Mouse (Mus musculus) embryonic facial prominence, embryonic 10.5 days (tissue): ENCODE data around the gene Cacna2d1. TPM values are rescaled to one million over a fixed set of nuclear protein-coding genes. Genes with fewer than 3 reads are reported as not detected.

Source experiments
- DNase-seq: peaks from one replicate; pipeline ENCODE4 v3.0.0-alpha.2; 2017; ENCODE audit warnings: low spot score
- H3K27ac ChIP-seq: fragments of 300-500 bp; sonication (generic); replicated peaks from 2 replicates; pipeline ENCODE4 v1.5.1; 2016; ENCODE audit warnings: mild to moderate bottlenecking
- H3K27me3 ChIP-seq: fragments of 300-500 bp; sonication (generic); replicated peaks from 2 replicates; pipeline ENCODE4 v1.6.1; 2016; ENCODE audit warnings: low read depth, mild to moderate bottlenecking; ENCODE audit not compliant: poor library complexity, severe bottlenecking
- H3K36me3 ChIP-seq: fragments of 300-500 bp; sonication (generic); replicated peaks from 2 replicates; pipeline ENCODE4 v1.6.1; 2016; ENCODE audit warnings: mild to moderate bottlenecking, moderate library complexity
- H3K4me1 ChIP-seq: fragments of 300-500 bp; sonication (generic); 2 replicates; pipeline ENCODE4 v1.6.1; 2016
- H3K4me3 ChIP-seq: fragments of 300-500 bp; sonication (generic); 2 replicates; pipeline ENCODE4 v1.5.1; 2016; ENCODE audit warnings: mild to moderate bottlenecking, moderate library complexity
- H3K9me3 ChIP-seq: fragments of 300-500 bp; sonication (generic); 2 replicates; pipeline ENCODE4 v1.6.1; 2016; ENCODE audit warnings: mild to moderate bottlenecking
- WGBS: fragments of 180-500 bp; shearing (Covaris S2); methylation state at CpG from one replicate; pipeline ENCODE4 v1.1.7; 2016; 5-methylcytosine and 5-hydroxymethylcytosine counted together
- polyA plus RNA-seq: library from polyadenylated mRNA; unstranded; fragments of >200 nt; fragmentation: Nextera tagmentation; extraction: Ambion mirVana; gene quantifications from 2 replicates; pipeline ENCODE4 v1.2.1, GENCODE M21; 2016

Cacna2d1 gene
- polyA plus RNA-seq, 1 experiment from 2014 or later: 8.2 TPM

DNA sequence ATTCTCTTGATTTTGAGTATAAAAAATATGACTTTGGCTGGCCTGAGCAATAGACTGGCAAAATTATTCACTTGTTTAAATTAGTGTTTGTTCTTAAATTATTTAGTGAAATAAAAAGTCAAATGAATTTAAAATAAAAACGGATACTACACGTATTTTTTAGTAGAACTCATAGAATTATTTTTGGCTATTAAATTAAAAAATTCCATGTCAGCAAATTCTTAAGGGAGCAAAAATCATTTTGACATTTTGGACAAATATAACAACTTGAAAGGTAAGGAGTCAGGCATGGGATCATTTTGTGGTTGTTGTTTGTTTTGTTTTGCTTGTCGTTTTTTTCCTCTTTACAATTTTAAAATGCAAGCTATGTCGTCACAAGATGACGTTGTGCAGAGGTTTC is 346.7 kb downstream of the Cacna2d1 start:
- WGBS: 86% methylated on average over 5 of the region's 5 CpGs
- Histone ChIP-seq H3K27ac (no peak overlapping the region), H3K36me3 (no peaks in the 10 kb centered on the region), H3K9me3 (0 out of 2 replicates have a peak, but pooled peaks cover 3% of the 10 kb centered on the region), H3K4me3 (no peak overlapping the region), H3K27me3 (no peaks in the 10 kb centered on the region), H3K4me1 (no peaks in the 10 kb centered on the region)
- no peak for DNase-seq

DNA sequence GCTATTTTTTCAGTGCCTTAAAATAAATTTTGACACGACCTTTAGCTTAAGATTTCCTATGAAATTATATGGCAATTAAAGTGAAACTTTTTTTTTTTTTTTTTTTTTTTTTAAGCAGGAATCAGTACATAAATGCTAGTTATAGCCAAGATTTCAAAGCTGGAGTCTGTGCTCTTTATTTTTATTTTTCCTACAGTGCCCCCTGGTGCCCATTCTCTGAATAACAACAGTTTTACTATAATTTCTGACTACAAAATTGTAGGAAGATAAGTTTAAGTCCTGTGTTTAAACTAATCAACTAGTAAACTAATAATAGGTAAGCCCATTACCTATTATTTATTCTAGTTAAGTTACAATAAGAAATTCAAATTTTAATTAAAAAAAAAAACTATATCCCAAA is 358.7 kb downstream of the Cacna2d1 start:
- WGBS: 15% methylated on average over 1 of the region's 1 CpGs
- no peak for DNase-seq
- no peaks in the 10 kb centered on the region for H3K36me3 ChIP-seq
- no peaks in the 10 kb centered on the region for H3K27me3 ChIP-seq
- H3K4me3 ChIP-seq: no peak overlapping the region
- no peak overlapping the region for H3K27ac ChIP-seq
- no peaks in the 10 kb centered on the region for H3K9me3 ChIP-seq
- H3K4me1 ChIP-seq: no peaks in the 10 kb centered on the region

DNA sequence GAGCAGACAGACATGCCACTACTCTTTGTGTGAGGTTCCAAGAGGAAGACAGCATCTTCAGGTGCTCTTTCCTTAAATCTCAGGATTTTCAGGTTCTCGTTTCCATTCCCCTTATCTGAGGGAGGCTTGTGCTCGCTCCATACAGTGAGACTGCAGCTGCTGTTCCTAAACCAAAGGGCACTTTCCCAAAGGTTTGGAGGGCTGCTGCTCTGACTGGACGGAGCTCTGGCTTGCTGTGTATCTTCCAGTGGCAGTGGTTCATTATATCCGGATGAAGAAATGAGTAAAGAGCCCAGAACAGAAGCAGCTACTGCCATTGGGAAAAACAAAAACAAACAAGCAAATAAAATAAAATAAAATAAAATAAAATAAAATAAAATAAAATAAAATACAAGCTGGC is 359.3 kb downstream of the Cacna2d1 start:
- Histone ChIP-seq H3K27ac (no peak overlapping the region), H3K4me1 (no peaks in the 10 kb centered on the region), H3K36me3 (no peaks in the 10 kb centered on the region), H3K27me3 (no peaks in the 10 kb centered on the region), H3K4me3 (no peak overlapping the region), H3K9me3 (no peaks in the 10 kb centered on the region)
- 64% methylated on average over 4 of the region's 4 CpGs for WGBS
- DNase-seq: no peak

DNA sequence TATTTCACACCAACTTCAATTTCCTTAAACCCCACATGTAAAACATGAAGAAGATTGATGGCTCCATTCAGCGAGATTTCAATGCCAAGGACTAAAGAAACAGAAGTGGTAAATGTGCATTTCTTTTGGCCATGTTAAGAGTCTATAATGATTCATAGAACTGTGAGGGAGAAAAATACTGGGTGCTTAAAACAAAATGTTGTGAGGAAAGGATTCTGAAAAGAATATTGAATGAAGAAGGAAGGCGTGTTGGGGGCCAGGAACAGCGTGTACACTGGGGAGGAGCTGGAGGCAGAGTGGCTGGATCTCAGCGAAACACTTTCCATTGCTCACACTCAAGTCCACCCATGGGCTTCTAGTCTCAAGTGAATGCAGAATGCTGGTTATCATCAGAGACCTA is 360.2 kb downstream of the Cacna2d1 start:
- Histone ChIP-seq H3K4me3 (no peak overlapping the region), H3K27me3 (no peaks in the 10 kb centered on the region), H3K36me3 (no peaks in the 10 kb centered on the region), H3K9me3 (no peaks in the 10 kb centered on the region), H3K4me1 (no peaks in the 10 kb centered on the region), H3K27ac (no peak overlapping the region)
- 82% methylated on average over 4 of the region's 4 CpGs for WGBS
- no peak for DNase-seq

DNA sequence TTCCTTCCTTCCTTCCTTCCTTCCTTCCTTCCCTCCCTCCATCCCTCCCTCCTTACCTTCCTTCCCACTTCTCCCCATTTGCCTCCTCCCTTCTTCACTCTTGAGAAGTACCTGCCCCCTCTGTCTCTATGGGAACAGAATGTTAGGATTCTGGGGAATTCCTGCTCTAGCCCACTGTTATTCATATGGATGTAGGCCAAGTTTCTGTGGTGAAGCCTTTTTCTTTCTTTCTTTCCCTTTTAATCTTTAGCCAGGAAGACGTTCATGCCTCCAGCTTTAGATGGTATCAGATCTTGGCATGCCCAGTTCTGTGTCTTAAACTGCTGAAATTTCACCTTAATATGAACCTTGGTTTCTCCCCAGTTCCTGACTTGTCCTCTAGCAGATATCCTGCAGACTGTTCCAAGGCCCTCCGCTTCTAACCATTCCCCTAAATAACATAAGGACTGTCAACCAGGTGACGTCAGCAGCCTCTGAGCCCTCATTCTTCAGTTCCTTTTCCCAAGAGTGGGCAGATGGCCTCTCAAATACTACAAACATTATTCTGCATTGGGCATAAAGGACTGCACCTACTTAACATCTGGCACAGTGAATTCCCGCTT is 362.8 kb downstream of the Cacna2d1 start:
- H3K27me3 ChIP-seq: no peaks in the 10 kb centered on the region
- no peak overlapping the region for H3K4me3 ChIP-seq
- no peaks in the 10 kb centered on the region for H3K4me1 ChIP-seq
- no peak for DNase-seq
- H3K9me3 ChIP-seq: no peaks in the 10 kb centered on the region
- no peak overlapping the region for H3K27ac ChIP-seq
- WGBS: 81% methylated on average over 4 of the region's 4 CpGs
- no peaks in the 10 kb centered on the region for H3K36me3 ChIP-seq

DNA sequence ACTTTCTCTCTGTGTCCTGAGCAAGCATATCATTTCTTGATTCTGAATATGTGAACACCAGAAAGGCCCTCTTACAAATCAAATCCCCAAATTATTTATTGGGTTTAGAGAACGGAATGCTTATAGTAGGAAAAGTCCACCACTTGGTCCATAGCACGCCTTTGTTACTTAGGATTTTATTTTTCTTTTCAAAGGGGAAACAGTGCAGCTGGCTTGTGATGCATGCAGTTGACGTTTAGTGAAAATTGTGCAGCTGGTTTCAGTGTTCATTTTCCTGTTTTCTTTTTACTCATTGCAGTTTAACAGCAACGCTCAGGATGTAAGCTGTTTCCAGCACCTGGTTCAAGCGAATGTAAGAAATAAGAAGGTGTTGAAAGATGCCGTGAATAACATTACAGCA is 365.1 kb downstream of the Cacna2d1 start:
- Histone ChIP-seq H3K9me3 (no peaks in the 10 kb centered on the region), H3K27ac (no peak overlapping the region), H3K4me3 (no peak overlapping the region), H3K36me3 (no peaks in the 10 kb centered on the region), H3K27me3 (no peaks in the 10 kb centered on the region), H3K4me1 (no peaks in the 10 kb centered on the region)
- DNase-seq: no peak
- 87% methylated on average over 6 of the region's 6 CpGs for WGBS

DNA sequence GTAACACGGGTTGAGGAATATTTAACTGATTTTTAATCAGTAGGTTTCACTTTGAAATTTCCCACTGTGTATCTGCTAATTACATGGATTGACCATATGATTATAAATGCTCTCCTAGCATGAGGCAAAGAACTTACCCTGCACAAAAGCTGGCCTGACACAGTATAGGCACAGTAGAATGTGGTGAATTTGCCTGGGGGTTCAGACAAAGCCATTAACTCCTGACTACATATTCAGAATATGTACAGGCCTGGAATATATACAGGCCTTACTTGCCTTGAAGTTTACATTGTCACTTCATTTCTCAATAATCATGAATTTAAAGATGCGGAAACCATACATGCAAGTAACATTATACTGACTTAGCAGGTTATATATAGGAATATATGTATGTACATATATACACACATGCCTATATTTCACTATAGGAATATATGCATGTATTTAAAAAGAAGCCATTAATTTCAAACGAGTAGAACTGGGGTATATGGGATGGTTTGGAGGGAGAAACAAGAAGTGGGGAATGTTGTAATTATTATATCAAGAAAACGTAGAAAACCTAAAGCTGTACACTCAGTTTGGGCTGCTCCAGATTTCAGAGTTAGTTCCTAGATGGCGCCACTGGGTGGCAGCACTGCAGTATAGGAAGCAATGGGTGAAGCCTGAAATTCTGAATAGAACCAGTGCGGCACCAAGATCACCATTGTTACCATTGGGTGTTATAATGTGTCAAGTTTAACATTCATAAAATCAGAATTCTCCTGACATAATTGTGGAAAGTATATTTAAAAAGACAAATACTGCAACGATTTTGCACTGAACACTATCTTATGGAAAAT is 374.9 kb downstream of the Cacna2d1 start:
- no peaks in the 10 kb centered on the region for H3K9me3 ChIP-seq
- DNase-seq: peak; percentile 63
- H3K4me1 ChIP-seq: no peaks in the 10 kb centered on the region; the same call in 1 of the 2 replicates
- H3K4me3 ChIP-seq: no peak overlapping the region
- H3K27ac ChIP-seq: no peak overlapping the region
- no peaks in the 10 kb centered on the region for H3K36me3 ChIP-seq
- WGBS: 45% methylated on average over 7 of the region's 7 CpGs
- H3K27me3 ChIP-seq: no peaks in the 10 kb centered on the region

DNA sequence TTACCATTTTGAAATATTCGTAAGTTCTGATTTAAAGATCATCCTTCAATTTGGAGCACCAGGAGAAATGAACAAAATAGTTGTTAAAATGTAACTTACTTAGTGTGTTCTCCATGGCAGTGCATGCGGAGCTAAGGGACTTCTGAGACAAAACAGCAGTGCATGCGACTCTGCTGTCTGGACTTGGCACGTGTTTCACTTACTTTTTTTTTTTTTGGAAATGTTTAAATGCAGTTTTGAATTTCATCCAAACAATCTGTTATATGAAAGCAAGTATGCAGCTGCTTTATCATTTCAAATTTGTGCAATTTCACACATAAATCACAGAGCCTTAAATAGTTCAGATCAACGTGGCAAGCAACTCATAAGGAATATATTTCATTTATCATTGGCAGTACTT is 379.8 kb downstream of the Cacna2d1 start:
- Histone ChIP-seq H3K4me1 (no peaks in the 10 kb centered on the region; the same call in 1 of the 2 replicates), H3K4me3 (no peak overlapping the region), H3K27ac (no peak overlapping the region), H3K9me3 (no peaks in the 10 kb centered on the region), H3K27me3 (no peaks in the 10 kb centered on the region), H3K36me3 (no peaks in the 10 kb centered on the region)
- DNase-seq: no peak
- 89% methylated on average over 5 of the region's 5 CpGs for WGBS

DNA sequence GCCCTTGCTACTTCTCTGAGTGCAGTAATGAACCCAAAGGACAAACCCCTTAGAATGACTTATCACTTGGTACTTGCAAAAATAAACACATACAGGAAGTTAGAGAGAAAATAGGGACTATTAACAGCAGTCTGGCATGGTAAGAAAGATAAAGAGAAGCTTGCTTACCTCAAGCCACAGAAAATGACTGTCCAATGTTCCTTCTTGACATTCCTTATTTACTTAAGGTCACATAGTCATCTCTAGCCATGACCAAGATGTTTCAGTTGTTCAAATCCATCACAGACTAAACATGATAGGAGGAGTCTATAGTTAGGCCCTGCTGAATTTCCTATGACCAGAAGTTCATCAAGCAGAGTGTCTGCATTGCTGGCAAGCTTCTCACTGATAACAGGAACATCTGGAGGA is 381.5 kb downstream of the Cacna2d1 start:
- H3K27ac ChIP-seq: no peak overlapping the region
- H3K9me3 ChIP-seq: no peaks in the 10 kb centered on the region
- DNase-seq: no peak
- H3K36me3 ChIP-seq: no peaks in the 10 kb centered on the region
- H3K4me3 ChIP-seq: no peak overlapping the region
- no peaks in the 10 kb centered on the region for H3K27me3 ChIP-seq
- H3K4me1 ChIP-seq: no peaks in the 10 kb centered on the region; the same call in 1 of the 2 replicates

DNA sequence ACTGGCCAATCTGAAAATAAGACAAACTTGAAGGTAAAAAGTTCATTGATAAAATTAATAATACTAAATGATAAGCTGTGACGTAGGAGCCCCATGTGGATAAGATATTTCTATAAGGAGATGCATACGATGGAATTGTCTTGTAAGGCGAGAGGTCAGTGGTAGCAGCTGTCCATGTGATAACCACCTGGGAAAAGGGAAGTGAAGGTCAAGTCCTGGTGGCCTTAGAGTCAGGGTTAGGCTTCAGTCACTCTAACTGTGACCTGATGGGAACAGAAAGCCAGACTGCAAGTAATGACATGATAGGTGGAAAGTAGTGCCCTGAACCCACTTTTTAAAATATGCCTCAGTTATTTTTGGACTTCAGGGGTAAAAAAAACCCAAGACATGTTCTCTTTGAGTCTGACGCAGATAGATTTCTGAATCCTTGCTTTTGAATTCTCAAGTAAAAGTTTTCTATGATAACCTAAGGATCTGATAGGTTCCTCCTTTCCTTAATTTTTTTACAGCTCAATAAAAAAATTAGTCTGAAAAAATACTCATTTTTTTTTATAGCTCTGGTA is 383.3 kb downstream of the Cacna2d1 start:
- Histone ChIP-seq H3K27me3 (no peaks in the 10 kb centered on the region), H3K36me3 (no peaks in the 10 kb centered on the region), H3K4me1 (no peaks in the 10 kb centered on the region), H3K27ac (no peak overlapping the region), H3K9me3 (no peaks in the 10 kb centered on the region), H3K4me3 (no peak overlapping the region)
- 56% methylated on average over 4 of the region's 4 CpGs for WGBS
- no peak for DNase-seq

DNA sequence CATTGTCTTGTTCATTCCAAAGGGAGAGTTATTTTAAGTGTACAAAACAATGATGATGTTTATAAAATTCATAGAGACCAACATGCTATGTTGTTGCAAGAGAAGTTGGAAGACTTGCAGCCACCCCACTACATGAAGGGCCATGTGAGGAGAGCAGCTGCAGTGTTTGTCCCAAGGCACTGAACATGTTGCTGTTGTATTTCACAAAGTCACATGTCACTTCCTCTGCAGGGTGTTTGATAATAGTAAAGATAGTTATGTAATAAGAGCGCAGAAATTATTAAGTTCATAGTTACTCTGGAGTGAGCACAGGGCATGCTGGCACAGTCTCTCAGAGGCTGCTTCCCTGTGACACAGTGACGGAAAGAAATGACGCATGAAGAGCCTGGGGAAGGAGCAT is 392.1 kb downstream of the Cacna2d1 start:
- Histone ChIP-seq H3K27me3 (no peaks in the 10 kb centered on the region), H3K4me3 (no peak overlapping the region), H3K36me3 (no peaks in the 10 kb centered on the region), H3K27ac (no peak overlapping the region), H3K9me3 (no peaks in the 10 kb centered on the region), H3K4me1 (no peaks in the 10 kb centered on the region)
- WGBS: 90% methylated on average over 3 of the region's 3 CpGs
- DNase-seq: no peak

DNA sequence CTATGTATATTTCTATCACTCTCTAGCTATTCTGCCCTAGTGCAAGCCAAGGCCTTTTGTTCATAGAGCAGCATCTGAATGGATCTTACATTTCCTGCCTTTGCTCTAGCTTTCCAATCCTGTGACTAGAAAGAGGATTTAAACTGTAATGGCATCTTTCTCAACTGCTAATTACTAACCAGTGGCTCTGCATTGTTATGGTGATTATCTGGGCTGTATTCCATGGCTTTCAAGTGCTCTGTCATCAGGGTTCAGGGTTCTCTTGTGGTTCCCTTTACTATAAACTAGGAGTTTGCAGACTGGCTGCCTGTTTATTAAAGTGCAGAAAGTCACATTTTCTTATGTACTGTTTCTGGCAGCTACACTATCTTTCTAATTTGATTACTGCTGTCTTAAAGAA is 410.9 kb downstream of the Cacna2d1 start:
- Histone ChIP-seq H3K9me3 (no peaks in the 10 kb centered on the region), H3K36me3 (no peaks in the 10 kb centered on the region), H3K4me1 (no peaks in the 10 kb centered on the region), H3K27ac (no peak overlapping the region), H3K4me3 (no peak overlapping the region), H3K27me3 (no peaks in the 10 kb centered on the region)
- no peak for DNase-seq

DNA sequence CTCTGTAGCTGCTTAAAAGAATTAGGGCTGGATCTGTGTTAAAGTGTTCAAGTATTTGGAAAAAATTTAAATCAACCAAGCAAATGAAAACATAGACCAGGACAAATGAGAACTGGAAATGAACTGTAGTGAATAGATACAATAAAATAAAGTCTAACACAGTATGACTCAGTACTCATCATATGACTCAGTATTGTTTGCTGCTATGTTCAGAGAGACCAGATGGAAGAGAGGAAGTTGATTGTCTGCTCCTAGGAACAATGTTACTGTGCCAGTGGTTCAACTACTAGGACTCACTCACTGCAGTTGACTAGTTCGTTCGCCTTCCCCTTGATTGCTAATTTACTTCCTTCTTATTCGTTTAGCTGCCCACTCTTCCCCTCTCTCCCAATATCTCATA is 421.3 kb downstream of the Cacna2d1 start:
- no peaks in the 10 kb centered on the region for H3K9me3 ChIP-seq
- no peaks in the 10 kb centered on the region; the same call in 1 of the 2 replicates for H3K36me3 ChIP-seq
- H3K4me1 ChIP-seq: peaks cover 7% of the 10 kb centered on the region; the same call in 1 of the 2 replicates
- WGBS: 92% methylated on average over 3 of the region's 3 CpGs
- DNase-seq: no peak
- H3K27me3 ChIP-seq: no peaks in the 10 kb centered on the region
- H3K4me3 ChIP-seq: no peak overlapping the region
- no peak overlapping the region for H3K27ac ChIP-seq
